Mouse (Mus musculus) spleen, postnatal 4 days (tissue): ENCODE data around the gene Pappa.

Experiments used
- DNase-seq, 2 experiments: peaks; one replicate each; pipeline ENCODE4 v3.0.0; 2022; ENCODE audit warnings: low spot score in 2 of 2

Pappa gene

DNA sequence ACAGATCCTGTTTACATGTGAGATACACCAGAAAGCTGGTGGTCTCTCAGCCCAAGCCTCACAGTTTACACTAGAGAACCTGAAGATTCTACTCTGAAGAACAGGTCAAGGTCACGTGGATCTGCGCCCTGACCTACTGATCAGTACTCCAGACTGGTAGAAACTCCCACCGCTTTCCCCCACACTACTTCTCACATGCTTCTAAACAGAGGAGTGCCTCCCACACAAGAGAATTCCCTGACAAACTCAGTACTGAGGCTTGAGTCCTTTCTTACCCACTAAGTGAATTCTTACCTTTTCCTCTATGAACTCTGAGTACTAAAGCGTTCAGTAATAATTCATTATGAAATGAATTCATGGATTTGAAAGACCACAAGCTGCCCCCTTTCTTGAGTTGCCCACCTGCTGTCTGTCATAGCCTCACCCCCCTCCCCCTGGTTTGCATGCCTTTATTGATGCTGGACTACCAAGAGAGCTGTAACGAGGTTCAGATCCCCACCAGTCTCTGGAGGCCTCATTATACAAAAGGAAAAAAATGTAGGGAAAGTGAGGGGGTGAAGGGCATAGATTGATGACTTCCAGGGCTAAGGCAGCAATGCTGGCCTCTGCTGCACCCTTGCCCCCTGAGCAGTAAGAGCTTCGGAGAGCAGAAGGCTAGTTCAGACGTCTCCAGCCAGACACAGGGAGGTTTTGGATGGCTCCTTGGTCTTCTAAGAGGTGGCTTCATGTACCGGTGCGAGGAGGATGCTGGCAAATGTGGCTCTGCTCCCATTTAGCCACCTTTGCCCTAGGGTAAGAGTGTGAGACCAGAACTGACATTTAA, 204.7 kb downstream of the Pappa start:
- no peak for DNase-seq

- no peak for DNase-seq
Observed at GRCm38 (mm10) chr4:65333718-65334117, 209.7 kb downstream of the Pappa start.

- DNase-seq: no peak
Observed at GRCm38 (mm10) chr4:65341766-65342165, 217.8 kb downstream of the Pappa start.

DNA sequence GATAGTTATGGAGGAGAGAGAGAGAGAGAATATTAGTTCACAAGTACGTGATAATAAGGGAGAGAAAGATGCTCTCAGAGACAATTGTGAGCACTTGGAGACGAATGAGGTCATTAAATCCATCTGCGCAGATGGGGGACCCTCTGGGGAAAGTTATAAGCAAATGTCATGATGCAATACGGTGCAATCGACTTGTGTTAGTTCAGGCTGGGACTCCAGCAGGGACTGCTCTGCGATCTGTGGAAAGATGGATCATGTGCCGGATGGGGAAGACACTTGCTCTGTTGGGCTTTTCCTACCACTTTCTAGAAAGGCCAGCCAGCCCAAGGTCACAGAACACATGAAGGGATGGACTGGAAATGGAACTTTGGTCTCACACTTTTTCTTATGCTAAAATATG, 226.5 kb downstream of the Pappa start:
- no peak for DNase-seq

DNA sequence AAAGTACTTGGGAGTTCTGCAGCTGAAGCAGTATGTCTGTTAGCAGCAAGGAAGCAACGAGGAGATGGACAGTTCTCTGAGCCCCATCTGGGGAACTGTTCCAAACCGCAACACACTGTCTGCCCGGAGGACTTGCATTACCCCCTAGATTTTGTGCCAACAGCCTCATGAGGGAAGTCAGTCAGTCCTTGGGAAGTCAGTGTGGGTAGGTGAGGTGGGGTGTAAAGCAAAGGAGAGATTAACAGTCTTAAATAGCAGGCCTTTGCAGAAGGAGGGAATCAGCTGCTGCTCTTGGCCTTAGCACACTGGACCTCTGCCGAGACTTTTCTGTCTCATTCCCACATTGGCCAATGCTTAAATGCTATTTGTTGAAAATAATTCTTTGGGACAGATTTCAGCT, 230.6 kb downstream of the Pappa start:
- DNase-seq: no peak

DNA sequence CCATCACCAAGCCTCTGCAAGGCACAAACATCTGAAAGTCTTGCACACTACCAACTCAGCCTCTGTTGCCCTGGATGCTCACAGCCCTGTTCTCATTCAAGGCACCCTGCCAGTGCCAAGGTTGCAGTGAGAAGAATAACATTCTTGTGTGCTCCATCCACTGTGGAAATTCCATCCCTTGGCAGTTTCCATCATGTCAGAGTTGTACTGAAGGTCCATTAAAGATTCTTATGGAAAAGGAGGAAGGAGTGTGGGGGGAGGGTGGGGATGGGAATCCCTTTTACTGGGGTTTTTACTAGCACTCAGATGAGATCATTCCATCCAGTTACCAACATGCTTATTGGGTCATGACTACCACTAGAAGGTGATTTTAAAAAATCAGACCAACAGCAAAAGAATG, 243.2 kb downstream of the Pappa start:
- DNase-seq: no peak

- DNase-seq: no peak
Observed at GRCm38 (mm10) chr4:65372731-65373130, 248.8 kb downstream of the Pappa start.

DNA sequence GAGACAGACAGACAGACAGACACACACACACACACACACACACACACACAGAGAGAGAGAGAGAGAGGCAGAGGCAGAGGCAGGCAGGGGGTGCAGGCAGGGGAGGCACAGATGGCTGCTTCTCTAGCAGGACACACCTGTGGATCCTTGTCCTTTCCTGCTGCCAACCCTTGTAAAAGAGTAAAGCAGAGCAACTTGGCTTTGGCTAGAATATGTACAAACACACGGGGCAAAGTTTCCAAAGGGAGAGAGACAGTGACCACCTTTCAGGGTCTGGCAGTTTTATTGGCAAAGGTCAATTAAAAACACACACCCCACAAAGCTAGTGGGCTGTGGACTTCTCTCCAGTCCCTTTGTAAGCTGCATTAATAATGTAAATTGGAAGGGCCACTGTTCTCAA, 249.9 kb downstream of the Pappa start:
- DNase-seq: no peak

GRCm38 (mm10) chr4:65376571-65376970, 252.6 kb downstream of the Pappa start:
- no peak for DNase-seq

DNA sequence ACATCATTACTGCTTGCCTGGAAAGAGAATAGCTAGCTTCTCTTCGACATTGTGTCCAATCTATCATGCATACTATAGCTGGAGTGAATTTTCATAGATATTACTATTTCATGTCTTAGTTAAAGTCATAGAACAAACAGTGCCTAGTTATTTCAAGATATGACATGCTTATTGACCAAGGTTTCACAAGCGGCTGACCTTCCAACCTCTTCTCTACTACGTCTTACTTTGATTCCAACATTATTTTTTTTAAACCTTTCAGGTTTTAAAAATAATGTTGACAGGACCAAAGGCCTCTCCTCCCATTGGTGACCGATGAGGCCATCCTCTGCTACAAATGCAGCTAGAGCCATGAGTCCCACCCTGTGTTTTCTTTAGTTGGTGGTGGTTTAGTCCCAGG, 255.5 kb downstream of the Pappa start:
- no peak for DNase-seq

DNA sequence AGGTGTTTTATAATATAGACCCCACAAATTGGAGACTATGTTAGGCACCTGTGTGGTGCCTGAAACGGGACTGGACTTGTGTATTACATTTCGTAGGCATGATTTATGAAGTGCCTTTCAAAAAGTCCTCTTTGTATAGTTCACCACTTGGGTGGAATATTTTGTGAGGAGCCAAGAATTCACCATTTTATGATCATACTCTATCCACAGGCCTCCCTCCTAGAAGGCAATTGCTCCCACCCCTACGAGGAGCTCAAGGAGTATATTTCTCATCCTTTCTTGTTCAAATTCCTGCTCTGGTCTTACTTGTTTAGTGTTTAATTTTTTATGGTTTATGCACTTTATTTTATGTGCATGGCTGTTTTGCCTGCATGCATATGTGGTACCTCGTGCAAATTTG, 259.1 kb downstream of the Pappa start:
- DNase-seq: no peak

GRCm38 (mm10) chr4:65391001-65391400, 267.0 kb downstream of the Pappa start:
- no peak for DNase-seq

DNA sequence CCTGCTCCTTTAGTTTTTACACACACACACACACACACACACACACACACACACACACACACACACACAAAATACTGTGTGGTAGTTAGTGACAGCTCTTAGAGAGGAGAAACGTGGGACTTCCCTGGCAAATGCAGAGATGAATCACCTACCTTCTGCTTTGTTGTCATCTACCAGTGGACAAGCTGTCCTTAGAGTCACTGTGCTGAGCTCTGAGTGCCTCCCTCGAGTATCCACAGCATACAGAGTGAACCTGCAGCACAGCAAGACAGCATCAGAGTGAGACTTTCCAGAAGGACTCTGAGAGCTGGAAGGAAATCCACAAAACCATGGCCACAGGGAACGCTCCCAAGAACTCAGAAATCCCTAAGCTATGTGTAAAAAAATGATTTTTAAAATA, 272.8 kb downstream of the Pappa start:
- DNase-seq: no peak

DNA sequence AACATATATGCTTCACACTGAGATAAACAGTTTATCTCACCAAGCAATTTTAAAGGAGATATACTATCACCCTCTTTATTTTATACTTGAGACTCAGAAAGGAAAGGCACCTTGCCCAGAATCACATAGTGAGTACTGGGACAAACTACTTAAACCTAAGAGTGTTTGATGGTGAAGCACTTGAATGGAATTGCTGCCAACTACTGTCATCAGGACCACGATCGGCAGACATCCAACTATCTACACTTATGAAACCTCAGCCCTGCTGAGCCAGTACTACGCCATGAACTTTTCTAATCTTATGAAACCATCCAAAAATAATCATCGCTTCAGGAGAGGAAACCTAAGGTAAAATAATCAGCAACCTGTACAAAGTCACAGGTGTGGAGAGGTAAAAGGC, 275.5 kb downstream of the Pappa start:
- no peak for DNase-seq

DNA sequence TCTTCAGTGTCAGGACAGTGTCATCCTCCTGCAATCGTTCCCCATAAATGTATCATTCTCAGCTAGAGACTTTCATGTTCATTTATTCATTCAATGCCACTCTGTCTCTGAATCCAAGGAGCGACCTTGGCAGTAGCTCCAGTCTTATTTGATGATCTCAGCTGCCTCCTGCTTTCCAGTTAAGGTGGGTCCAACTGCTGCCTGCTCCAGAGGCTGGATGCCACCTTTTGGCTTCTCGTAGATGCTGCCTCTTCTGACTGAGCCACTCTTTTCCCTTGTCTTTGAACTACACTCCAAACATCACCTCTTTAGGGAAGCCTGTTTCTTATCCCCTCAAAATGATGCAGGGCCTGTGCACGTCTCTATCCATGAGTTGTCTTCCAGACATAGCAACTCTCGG, 278.3 kb downstream of the Pappa start:
- DNase-seq: no peak

DNA sequence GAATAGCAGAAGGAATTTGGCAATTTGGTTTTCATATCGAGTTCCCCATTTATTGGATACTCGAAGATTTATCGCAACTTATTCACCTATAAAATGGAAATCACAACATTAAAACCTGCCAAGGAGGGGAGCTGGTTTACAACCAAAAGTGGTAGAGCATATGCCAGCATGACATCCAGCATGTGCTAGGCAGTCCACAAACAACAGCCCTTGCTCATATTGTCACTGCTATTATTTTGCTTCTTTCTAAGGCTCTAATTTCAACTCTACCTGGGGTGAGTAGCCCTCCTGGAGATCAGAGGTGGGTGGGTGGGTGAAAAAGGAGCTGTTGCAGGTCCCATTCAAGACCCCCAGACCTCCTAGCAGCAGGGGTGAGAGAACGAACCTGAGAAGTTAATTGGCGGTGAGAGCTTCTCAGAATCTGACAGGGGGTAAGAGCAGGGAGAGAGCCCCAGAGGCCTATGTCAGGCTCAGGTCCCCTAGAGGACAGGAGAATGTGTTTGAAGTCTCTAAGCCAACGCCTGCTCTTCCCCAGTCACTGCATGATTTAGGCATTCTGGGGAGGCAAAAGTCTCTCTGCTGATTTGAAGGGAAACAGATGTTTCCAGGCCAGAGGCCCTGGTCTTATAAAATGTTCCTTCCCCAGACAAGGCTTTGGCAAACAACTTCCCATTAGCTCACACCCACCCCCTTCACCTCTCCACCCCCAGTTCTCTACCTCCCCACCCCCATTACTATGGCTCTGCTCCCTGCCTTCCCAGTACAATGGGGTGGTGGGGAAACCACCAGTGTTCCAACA, 279.1 kb downstream of the Pappa start:
- no peak for DNase-seq
